Mouse (Mus musculus) heart, postnatal 25 days (tissue): ENCODE data around the gene Dmrtc1b. TPM values are rescaled to one million over a fixed set of nuclear protein-coding genes. Genes with fewer than 3 reads are reported as not detected.
"Not testable (repeated sequence)": the region's sequence is repeated elsewhere in the genome, so short reads cannot be mapped to it uniquely, and the experiment has no call there.

Experiments used
- DNase-seq: peaks from one replicate; pipeline ENCODE4 v3.0.0; 2022; ENCODE audit warnings: low spot score
- intact Hi-C: fragments of 180-260 bp; cut with DNase I; formaldehyde crosslinking; loops from one replicate; pipeline ENCODE4 v1.15.1; 2025
- total RNA-seq, 2 experiments: library from RNA; stranded (reverse); gene quantifications; 2 replicates each; pipeline ENCODE4 v1.2.3; 2021

Dmrtc1b gene
- not detected for total RNA-seq

GRCm38 (mm10) chrX:102707535-102707934 is at the start of gene Dmrtc1b, which contains the start of gene Gm9112:
Dmrtc1b (plus strand) TSS chrX:102707865.
Gm9112 (minus strand) TSS chrX:102707635.
- DNase-seq, intact Hi-C loops: not testable (repeated sequence)

- DNase-seq, result no peak
- intact Hi-C loops, result no loop called here
Observed at GRCm38 (mm10) chrX:102660712-102661111, 47.0 kb upstream of the Dmrtc1b start.

GRCm38 (mm10) chrX:102666641-102667040 is 41.0 kb upstream of the Dmrtc1b start:
- no peak for DNase-seq
- intact Hi-C loops, result no loop called here

- DNase-seq, intact Hi-C loops: not testable (repeated sequence)
Observed at GRCm38 (mm10) chrX:102684706-102685105, 23.0 kb upstream of the Dmrtc1b start.

- DNase-seq, intact Hi-C loops: not testable (repeated sequence)
Observed at GRCm38 (mm10) chrX:102686872-102687271, 20.8 kb upstream of the Dmrtc1b start, which contains the start of gene Gm3880. Gm3880 (minus strand) TSS chrX:102686972.

GRCm38 (mm10) chrX:102689252-102689651 is 18.4 kb upstream of the Dmrtc1b start:
- intact Hi-C loops, result not testable (repeated sequence)

GRCm38 (mm10) chrX:102700636-102701035 is 7.0 kb upstream of the Dmrtc1b start:
- intact Hi-C loops, DNase-seq: not testable (repeated sequence)

More at GRCm38 (mm10) chrX:102689252-102689651, 18.4 kb upstream of the Dmrtc1b start:
- not testable (repeated sequence) for DNase-seq

GRCm38 (mm10) chrX:102724226-102724625 is 16.6 kb downstream of the Dmrtc1b start:
- intact Hi-C loops, result not testable (repeated sequence)

More at GRCm38 (mm10) chrX:102724226-102724625, 16.6 kb downstream of the Dmrtc1b start:
- not testable (repeated sequence) for DNase-seq

Other genes with a start within 250 kb of the Dmrtc1b start
- gene Hdac8, start 202.5 kb upstream of the Dmrtc1b start, total RNA-seq, result 1 to 10 TPM; 3.2 to 3.9 TPM
- gene Phka1, start 63.6 kb upstream of the Dmrtc1b start, total RNA-seq, result 10 to 100 TPM; 28.6 to 41.6 TPM
- not detected for gene Gm3880, start 20.9 kb upstream of the Dmrtc1b start, total RNA-seq
- gene Gm9112, start 230 bp upstream of the Dmrtc1b start, total RNA-seq, result not detected
- gene Dmrtc1c1, start 95.1 kb downstream of the Dmrtc1b start, total RNA-seq, result not detected
- not detected for gene Dmrtc1c2, start 146.8 kb downstream of the Dmrtc1b start, total RNA-seq
- gene 1700031F05Rik, start 160.1 kb downstream of the Dmrtc1b start, total RNA-seq, result not detected
- gene Dmrtc1a, start 200.8 kb downstream of the Dmrtc1b start, total RNA-seq, result under 1 TPM in 1 of 2 experiments, not detected in 1; 0.34 TPM
- not detected for gene 1700011M02Rik, start 201.0 kb downstream of the Dmrtc1b start, total RNA-seq
- gene 1700018G05Rik, start 220.5 kb downstream of the Dmrtc1b start, total RNA-seq, result not detected